Mouse (Mus musculus) skeletal muscle tissue, adult 2 months (tissue): ENCODE measurements around the gene Emc10.

Experiments
- DNase-seq: peaks from one replicate; pipeline ENCODE4 v3.0.0-alpha.2; 2012; ENCODE audit warnings: low read depth, low spot score

Gene Emc10

DNA sequence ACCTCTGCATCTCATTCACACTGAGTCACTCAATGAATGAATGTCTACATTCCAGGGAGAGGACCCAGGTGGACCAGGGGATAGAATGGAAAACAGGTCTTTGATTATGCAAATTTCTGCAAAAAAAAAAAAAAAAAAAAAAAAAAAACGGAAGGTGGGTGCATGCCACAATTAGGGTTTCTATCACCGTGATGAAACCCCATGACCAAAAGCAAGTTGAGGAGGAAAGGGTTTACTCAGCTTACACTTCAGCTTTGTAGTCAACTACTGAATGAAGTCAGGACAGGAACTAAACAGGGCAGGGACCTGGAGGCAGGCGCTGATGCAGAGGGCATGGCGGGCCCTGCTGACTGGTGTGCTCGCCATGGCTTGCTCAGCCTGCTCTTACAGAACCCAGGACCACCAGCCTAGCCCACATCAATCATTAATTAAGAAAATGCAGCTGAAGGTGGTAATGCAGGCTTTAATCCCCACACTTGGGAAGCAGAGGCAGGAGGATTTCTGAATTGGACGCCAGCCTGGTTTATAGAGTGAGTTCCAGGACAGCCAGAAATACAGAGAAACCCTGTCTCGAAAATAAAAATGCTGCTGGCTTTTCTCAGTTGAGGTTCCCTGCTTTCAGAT, 10.6 kb downstream of the Emc10 start:
- no peak for DNase-seq

DNA sequence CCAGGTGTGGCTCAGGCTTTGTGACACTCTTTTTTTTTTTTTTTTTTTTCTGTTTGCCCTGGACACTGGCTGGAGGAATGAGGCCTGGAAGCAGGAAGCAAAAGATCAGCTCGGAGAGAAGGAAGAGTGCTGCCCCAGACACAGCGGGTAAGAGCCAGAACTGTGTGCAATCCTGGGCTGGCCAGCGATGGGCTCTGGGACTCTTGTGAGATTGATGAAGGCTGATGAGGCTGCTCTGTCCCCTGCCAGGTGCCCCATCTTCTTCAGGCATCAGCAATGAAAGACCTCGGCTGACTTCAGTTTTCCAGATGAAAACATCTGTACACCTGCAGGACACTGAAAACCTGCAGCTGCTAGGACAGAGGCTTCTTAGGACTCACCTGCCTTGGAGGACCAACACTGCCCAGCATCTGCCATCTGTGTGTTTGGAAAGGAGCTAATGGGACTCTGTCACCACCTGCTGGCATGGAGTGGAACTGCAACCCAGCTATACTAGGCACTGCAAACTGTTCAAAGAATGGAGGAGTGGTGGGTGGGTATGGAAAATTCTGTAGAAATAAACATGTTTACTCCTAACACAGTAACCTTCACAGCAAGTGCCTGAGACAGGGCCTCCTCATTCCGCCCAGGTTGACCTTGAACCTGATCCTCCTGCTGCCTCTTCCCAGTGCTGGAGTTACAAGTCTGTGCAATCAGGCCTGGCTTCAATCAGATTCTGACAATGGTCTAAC, 11.3 kb downstream of the Emc10 start:
- peak; percentile 70 for DNase-seq

DNA sequence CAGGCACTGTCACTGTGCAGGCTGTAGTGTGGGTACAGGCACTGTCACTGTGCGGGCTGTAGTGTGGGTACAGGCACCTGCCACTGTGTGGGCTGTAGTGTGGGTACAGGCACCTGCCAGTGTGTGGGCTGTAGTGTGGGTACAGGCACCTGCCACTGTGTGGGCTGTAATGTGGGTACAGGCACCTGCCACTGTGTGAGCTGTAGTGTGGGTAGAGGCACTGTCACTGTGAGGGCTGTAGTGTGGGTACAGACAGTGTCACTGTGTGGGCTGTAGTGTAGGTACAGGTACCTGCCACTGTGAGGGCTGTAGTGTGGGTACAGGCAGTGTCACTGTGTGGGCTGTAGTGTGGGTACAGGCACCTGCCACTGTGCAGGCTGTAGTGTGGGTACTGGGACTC, 12.2 kb downstream of the Emc10 start:
- DNase-seq, result no peak

DNA sequence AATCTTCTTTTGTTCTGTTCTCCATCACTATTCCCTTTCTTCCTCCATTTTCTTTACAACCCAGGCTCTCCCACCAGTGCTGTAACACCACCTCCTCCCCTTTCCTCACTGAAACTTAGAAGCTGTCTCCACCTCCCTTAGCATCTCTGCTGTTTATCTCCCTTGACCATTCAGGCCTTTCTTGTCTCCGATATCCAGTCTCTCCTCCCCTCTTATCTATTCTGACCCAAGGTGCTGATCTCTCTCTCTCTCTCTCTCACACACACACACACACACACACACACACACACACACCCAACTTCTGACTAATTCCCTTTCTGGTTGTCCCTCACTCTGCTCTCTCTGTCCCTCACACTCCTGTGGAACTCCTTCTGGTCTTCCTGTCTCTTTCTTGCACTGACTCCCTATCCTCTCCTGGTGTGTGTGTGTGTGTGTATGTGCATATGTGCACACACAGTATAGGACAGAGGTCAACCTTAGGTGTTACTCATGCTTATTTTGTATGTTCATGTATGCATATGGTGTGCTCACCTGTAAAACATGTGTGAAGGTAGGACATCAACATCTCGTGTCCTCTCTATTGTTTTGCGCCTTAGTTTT, 13.4 kb downstream of the Emc10 start:
- no peak for DNase-seq

DNA sequence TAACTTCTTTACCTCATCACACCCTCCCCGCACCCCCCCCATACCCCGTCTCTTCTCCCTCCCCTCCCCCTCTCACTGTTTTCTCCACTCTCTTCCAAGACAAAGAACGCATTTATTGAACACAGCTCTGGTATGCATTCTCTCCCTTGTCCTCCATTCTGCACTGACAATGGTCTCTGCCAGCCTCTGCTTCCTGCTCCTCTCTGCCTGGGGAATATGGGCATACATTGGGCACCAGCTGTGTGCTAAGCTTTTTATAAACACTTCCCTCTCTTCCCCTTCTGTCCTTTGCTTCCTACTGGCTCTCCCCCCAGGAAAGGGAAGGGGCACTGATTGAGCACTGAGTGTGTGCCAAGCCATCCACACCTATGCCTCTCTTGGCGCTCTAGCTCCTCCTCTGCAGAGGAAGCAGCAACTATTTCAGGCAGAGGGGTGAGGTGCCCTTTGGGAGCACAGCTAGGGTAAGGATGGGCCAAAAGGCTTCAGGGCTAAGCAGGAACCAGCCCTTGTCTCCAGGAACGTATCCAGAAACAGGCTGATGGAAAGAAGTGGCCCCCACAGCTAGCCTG, 21.2 kb downstream of the Emc10 start:
- DNase-seq, result no peak

DNA sequence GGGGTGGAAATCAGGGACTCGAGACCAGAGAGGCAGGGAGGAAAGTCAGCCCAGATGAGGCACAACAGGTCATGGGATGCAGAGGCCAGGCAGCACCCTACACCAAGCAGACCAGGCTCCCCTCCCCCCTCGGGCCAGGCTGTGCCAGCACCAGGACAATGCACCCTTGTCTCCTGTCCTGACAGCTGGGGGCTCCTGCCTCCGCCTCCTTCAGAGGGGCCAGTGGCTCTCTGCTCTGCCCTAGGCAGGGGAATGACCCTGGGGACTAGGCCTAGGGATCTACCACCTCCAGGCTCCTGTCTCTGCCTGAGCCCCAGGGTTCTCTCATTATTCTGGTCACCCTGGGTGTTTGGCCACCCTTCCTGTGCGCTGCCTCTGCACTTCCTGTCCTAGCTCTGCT, 21.9 kb downstream of the Emc10 start:
- peak; percentile 75 for DNase-seq

DNA sequence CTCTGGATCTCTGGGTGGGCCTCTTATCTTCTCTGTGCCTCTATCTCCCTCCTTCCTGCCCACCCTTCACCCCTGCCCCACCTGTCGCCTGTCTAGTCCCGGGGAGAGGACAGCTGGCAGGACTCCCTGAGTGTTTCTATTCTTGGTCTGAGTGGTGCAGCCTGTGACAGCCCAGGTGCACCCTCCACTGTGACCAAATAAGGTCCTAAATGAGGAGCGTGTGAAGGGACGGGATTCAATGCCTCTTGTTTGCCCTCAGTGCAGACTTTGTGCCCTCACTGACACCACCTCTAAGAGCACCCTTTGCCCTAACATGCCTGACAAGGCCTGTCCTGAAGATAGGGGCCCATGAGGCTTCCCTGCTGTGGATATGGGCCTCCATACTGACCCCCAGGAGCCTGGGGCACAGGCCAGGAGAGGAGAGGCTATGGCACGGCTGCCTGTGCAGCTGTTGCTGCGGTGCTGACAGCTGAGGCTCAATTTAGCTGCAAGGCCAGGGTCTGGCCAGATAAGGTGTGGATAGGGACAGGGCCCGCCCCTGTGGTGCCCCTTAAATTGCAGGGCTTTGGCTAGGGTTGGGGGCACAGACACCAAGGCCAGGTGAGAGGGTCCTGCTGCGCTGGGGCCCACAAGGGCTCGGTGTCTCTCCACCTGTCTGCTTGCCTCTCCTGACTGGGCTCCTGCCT, 23.2 kb downstream of the Emc10 start:
- DNase-seq, result peak; percentile 96

DNA sequence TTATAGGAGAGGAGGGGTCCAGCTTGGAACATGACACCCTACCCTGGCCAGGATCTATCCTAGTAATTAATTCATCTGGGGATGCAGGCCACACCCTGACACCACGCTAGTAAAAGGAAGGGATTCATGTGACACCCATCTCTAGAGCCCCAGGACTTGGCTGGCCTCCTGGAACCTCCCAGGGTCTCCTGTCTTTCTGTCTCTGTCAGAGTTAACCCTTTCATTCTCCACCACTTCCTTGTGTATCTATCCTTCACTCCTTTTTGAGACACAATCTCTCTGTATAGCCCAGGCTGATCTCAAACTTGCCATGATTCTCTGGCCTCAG, 23.8 kb downstream of the Emc10 start:
- no peak for DNase-seq

DNA sequence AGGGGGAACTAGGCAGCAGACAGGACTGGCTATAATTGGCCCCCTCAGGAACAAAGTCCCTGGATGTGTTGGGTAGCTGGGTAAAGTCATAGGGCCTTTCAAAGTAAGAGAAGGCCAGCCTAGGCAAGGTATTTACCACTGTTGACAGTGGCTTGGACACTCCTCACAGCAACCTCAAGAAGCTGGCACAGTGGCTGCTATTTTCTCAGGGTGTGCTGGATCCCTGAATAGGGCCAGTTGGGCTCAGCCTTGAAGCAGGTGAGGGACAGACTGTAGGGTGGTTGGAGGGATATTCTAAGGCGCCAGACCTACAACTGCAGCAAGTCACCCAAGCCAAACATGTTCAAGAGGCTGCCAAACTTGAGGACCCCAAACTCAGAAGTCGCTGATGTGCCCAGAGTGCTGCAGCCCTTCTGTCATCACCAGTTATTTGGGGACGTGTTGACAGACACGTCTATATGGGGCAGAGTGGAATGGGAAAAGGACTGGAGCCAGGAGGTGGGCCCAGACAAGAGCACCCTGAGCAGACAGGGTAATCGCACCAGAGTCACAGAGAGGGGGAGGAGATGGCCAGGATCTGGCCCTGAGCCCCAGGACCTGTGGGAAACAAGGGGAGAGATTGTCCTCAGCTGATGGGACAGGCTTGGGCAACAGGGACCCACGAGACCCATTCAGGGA, 24.3 kb downstream of the Emc10 start:
- peak; percentile 82 for DNase-seq

DNA sequence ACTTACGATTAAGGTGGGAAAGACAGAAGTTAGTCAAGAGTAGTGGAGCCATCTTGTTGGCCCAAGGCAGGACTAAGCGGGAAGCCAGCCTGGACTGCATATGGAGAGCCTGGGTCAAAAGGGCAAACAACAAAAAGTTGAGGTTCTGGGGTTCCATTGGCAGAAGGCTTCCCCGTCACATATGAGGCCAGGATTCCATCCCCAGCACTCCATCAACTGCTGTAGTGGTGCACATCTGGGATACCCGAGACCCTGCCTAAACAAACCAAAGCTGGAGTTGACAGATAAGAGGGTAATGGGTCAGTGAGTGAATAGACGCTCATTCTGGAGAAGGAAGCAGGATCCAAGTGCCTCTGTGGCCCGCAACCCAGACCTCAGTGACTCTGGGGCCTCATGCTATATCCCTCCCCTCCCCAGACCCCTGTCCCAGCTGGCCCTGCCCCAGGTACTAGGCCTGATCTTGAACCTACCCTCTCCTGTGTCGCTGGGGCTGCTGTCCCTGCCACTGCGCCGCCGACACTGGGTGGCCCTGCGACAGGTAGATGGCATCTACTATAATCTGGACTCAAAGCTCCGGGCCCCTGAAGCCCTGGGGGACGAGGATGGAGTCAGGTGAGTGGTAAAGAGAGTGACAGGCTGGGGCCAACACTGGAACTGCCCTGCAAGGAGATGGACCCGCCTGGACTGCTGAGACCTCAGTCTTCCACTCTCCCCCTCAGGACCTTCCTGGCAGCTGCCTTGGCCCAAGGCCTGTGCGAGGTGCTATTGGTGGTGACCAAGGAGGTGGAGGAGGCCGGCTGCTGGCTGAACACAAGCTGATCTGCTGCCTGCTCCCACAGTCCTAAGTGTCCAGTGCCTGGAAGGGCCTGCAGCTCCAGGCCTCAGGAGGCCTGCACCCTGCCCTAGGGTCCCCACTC, 25.4 kb downstream of the Emc10 start:
- no peak for DNase-seq

DNA sequence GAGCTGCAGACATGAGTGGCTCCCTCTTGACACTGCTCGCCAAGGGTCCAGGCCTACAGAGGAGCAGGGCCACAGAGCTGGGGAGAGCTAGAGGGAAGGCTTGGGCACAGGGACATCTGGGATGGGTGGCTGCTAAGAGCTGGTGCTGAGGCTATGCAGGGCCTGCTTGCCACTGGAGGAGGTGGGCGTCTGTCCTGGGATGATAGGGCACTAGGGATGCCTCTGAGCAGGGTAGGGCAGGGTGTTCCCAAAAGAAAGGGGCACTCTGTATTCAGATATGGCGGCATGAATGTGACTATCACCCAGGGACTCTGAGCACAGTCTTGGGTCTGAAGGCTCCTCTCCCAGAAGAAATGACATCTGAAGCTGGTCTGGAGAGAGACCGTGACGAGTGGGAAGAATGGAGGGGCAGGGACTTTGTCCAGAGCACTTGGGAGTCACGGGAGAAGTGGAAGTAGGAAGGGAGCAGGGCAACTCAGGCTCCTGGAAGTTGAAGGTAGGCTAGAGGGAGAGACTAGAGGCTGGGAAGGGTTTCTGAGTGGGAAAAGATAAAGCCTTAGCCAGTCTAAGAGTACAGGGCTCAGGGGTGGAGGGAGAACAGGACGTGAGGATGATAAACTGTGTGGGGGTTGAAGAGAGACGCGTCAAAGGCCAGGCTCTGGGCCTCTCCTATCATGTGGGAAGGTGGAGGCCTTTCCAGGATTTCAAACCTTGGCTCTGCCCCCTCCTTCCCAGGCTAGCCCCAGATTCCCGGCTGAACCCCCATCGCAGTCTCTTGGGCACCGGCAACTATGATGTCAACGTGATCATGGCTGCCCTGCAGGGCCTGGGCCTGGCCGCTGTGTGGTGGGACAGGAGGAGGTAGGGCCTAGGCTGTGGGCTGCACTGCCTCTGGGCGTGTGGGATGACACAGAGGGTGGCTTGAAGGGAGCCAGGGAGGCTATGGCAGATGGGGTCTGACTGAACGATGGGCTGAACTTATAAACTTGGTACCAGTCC, 26.4 kb downstream of the Emc10 start:
- DNase-seq, result no peak

DNA sequence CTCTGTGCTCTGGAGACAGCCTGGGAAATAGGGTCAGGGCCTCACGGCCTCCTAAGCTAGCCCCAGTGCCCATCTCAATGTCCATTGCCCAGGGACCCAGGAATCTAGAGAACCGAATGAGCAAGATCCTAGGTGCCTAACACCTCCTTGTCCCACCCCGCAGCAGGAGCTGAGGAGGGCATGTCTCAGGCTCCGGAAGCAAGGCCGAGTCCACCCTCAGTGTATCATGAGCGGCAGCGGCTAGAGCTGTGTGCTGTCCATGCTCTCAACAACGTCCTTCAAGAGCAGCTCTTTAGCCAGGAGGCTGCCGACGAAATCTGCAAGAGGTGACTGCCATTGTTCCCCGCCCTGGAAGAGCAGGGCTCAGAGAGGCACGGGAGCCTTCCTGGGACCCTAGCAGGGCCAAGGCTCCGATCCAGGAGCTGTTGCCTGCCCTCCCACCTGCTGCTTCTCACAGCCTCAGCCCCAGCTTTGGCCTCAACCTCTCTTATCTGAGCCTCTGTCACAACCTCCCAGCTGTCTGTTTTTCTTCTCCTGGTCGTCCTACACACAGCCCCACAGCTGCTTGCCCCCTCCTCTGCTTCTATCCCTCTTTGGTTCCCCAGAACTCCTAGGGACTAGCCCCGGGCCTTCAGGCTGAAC, 27.6 kb downstream of the Emc10 start:
- no peak for DNase-seq

DNA sequence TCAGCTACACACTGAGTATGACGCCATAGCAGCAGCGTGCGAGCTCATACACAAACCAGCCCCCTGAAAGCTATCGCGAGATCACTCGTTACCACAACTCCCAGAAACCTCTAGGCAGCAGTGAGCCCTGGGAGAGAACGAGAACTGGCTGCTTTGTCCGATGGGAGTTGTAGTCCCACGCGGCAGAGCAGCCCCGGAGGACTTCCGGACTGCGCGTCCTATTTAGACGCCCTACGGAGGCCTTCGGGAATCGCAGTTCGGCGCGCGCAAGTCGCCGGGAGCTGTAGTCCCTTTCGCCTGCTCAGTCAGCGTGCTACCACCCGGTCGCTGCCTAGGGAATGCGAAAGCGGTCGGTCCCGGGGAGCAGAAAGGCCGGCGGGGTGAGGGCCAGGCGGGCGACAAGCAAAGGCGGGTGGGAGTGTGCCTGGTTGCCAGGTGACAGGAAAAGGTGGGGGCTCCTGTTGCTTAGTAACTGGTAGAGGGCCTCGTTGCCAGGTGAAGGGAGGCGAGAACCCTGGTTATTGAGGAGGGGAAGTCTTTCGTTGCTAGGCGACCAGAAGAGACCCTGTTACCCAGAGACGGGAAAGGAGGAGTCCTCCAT, 28.4 kb downstream of the Emc10 start, which contains the start of gene Josd2:
Gene Josd2, plus strand, starts transcription at position 170 of the 601 bp plus-strand sequence.
- DNase-seq, result peak; percentile 99

DNA sequence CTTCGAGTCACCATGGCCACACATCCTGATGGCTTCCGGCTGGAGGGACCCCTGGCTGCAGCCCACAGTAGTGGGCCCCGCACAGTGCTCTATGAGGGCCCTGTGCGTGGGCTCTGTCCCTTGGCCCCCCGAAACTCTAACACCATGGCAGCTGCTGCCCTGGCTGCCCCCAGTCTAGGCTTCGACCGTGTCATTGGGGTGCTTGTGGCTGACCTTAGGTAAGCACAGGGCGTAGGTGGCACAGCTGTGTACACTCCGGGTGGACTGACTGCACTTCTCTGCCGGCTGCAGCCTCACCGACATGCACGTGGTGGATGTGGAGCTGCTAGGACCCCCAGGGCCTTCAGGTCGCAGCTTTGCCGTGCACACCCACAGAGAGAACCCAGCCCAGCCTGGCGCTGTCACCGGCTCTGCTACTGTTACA, 29.4 kb downstream of the Emc10 start:
- no peak for DNase-seq

DNA sequence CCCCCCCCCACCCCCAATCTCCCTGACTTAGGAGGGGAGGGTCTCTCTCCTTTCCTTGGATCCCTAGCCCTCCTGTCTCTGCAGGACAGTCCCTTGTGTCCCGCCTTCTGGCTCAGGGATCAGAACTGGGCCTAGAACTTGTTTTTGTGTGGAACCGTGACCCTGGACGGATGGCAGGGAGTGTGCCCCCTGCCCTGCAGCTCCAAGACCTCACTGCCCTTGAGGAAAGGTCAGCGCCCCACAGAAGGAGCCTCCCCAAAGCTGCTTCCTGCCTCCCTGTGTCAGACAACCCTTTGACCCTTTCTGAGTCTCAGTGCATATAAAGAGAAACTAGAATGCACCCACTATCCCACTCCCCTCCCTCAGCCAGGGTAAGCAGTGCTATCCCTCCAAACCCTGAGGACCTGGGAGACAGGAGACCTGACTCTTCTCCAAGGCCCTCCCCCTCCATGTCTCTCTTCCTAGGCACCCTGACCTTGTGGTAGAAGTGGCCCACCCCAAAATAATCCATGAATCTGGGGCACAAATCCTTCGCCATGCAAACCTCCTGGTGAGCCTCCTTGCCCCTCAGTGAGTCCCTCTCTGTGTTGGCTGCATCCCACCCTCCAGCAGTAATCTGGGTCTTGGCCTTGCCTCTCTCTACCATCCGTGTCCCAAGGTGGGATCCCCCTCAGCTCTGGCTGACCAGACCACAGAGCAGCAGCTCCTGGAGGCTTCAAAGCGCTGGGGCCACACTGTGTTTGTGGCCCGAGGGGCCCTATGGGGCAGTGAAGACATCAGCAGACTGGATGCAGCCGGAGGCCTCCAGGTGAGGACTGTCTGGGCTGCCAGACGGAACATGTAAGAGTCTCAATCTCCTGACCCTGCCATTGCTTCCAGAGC, 30.1 kb downstream of the Emc10 start:
- no peak for DNase-seq

DNA sequence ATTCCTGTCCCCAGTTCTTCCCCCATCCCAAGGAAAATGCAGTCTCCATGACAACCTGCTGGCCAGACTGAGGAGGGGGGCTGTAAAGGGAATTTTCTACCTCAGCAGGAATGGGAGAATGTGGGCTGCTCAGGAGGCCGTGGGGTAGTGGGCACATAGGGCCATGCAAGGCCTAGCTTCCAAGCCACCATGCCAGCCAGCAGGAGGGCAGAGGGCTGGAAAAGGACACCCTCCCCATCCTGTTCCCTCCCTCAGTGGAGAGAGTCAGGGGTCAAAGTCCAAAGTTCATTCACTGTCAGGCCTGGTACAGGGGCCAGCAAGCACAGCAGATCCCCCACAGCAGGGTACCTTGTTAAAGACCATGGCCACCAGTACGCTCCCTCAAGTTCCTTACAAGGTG, 31.2 kb downstream of the Emc10 start, which contains the start of gene Aspdh:
Gene Aspdh, plus strand, starts transcription at position 281 of the 400 bp plus-strand sequence.
- DNase-seq, result no peak

DNA sequence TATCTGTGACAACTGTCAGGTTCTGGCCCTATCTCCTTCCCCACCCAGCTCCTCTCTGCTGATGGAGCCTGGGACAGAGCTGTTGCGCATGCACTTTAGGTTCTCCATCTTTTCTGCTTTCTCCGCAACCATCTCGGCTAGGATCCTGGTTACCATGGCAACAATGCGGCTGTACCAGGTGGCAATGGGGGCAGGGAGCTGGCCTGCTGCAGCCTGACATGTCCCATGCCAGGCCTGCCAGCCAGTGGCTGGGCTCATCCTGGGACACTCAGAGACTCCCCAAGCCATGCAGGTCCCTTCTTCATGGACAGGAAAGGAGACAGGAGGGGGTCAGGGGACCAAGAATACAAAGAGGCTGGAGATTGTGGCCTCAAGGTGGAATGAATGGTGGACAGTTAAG, 31.8 kb downstream of the Emc10 start:
- no peak for DNase-seq
